Mouse (Mus musculus) kidney, adult 2 months (tissue): ENCODE data around the gene Cplx2.

Source experiments
- CTCF ChIP-seq: fragments of 200-500 bp; conservative IDR thresholded peaks from 2 replicates; pipeline ENCODE4 v1.5.1; 2011; ENCODE audit warnings: low read depth, mild to moderate bottlenecking, control low read depth, low read length, moderate library complexity, mixed read lengths; ENCODE audit not compliant: insufficient read depth, insufficient read length
- POLR2A ChIP-seq: fragments of 200-500 bp; IDR thresholded peaks from one replicate; pipeline ENCODE4 v1.6.1; 2011; ENCODE audit warnings: low read depth, low read length, control low read depth

DNA sequence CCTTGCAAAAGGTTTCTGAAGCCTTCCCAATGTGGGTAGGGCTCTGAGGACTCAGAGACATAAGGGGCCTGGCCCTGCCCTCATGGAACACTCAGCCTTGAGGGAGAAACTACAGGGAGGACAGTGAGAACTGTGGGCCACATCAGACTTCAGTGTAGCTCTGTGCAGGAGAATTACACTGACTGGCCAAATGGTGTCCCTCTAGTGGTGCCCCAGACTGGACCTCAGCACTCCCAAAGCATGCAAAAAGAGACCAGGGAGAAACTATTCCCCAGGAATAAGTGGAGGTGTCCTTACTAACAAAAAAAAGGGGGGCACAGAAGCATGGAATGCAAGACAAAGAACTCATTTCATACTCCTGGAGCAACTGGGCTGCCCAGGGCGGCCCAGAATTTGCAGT lies 43.1 kb upstream of the Cplx2 start:
- TF ChIP-seq CTCF (no peak), POLR2A (no peak)
